ENCODE assay signal across 8 mouse cellular contexts in the genomic region with DNA sequence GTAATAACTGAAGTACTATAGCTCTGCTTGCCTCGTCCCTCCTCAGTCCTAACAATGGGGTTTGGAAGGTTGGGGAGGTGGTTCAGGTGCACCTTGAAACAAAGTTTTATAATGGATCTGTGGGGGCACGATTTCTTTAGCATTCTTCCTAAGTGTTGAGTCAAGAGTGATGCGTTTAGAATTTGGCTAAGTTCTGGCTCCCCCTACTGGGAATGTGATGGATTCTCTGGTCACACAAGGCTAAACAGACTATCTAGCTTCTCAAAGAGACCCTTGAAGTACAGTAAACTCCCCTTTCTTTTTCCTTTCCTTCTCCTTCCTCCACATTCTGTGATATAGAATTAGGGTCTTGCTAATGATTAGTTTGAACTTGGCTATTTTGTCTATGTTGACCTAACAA. TPM values are rescaled to one million over a fixed set of nuclear protein-coding genes. Genes with fewer than 3 reads are reported as not detected.
DNase-seq lines count a peak whose midpoint lies in the region; ATAC-seq and TF ChIP-seq lines count a peak whose summit lies in the region.

No protein-coding gene starts in this region.

- WGBS in forebrain, embryonic 14.5 days = 25% methylated on average over 3 of the region's 3 CpGs
- 23% methylated on average over 3 of the region's 3 CpGs for WGBS in forebrain, embryonic 13.5 days
- 24% methylated on average over 3 of the region's 3 CpGs for WGBS in liver, adult 2 months
- 31% methylated on average over 3 of the region's 3 CpGs for WGBS in forebrain, embryonic 12.5 days

- H3K36me3 ChIP-seq in forebrain, embryonic 14.5 days (ENCODE audit: control insufficient read depth, insufficient read depth, low read length) = peaks cover 14% of the 10 kb centered on the region
- H3K36me3 ChIP-seq in forebrain, embryonic 13.5 days (ENCODE audit: poor library complexity, severe bottlenecking) = peaks cover 18% of the 10 kb centered on the region
- peaks cover 11% of the 10 kb centered on the region for H3K36me3 ChIP-seq in liver, adult 2 months (ENCODE audit: control insufficient read depth, insufficient read depth, low read length)
- no peaks in the 10 kb centered on the region for H3K36me3 ChIP-seq in MEL (ENCODE audit: control insufficient read depth in 1 of 2, insufficient read depth in 2 of 2, low read length in 2 of 2)
- H3K36me3 ChIP-seq in forebrain, embryonic 12.5 days (replicated peaks) = peaks cover 10% of the 10 kb centered on the region

- no peaks in the 10 kb centered on the region for H3K4me1 ChIP-seq in forebrain, embryonic 14.5 days (ENCODE audit: control insufficient read depth, insufficient read depth, low read length)
- H3K4me1 ChIP-seq in forebrain, embryonic 13.5 days = no peaks in the 10 kb centered on the region
- H3K4me1 ChIP-seq in liver, adult 2 months (ENCODE audit: control insufficient read depth, insufficient read depth, low read length) = no peaks in the 10 kb centered on the region
- no peaks in the 10 kb centered on the region for H3K4me1 ChIP-seq in MEL (ENCODE audit: control insufficient read depth in 1 of 2, insufficient read depth in 2 of 2, low read length in 2 of 2)
- H3K4me1 ChIP-seq in forebrain, embryonic 12.5 days = no peaks in the 10 kb centered on the region

- TF ChIP-seq POLR2A in liver, adult 2 months (IDR thresholded peaks at IDR 0.05; ENCODE audit: extremely low read depth, insufficient read depth, low read length) = no peak
- no peak for TF ChIP-seq POLR2A in MEL (IDR thresholded peaks at IDR 0.05; ENCODE audit: control insufficient read depth in 1 of 2, insufficient read depth in 1 of 2, low read depth in 1 of 2, low read length in 2 of 2, poor library complexity in 1 of 2)

- no peaks in the 10 kb centered on the region for H3K79me2 ChIP-seq in liver, adult 2 months (ENCODE audit: control insufficient read depth, insufficient read depth, low read length)
- H3K79me2 ChIP-seq in MEL (ENCODE audit: control insufficient read depth, insufficient read depth, low read length, poor library complexity) = no peaks in the 10 kb centered on the region

- TF ChIP-seq RAD21 in MEL (IDR thresholded peaks at IDR 0.05; ENCODE audit: low read depth, low read length) = peak; percentile 81

- no peak overlapping the region for H3K4me3 ChIP-seq in forebrain, embryonic 14.5 days (ENCODE audit: low read depth, low read length)
- no peak overlapping the region for H3K4me3 ChIP-seq in forebrain, embryonic 13.5 days
- no peak overlapping the region for H3K4me3 ChIP-seq in liver, adult 2 months (ENCODE audit: insufficient read depth, low read depth, low read length)
- no peak overlapping the region for H3K4me3 ChIP-seq in MEL (ENCODE audit: control insufficient read depth in 1 of 2, insufficient read depth in 1 of 2, low read depth in 2 of 2, low read length in 2 of 2)
- H3K4me3 ChIP-seq in forebrain, embryonic 12.5 days (replicated peaks) = no peak overlapping the region

- ATAC-seq in forebrain, embryonic 14.5 days = no peak
- ATAC-seq in forebrain, embryonic 13.5 days = no peak
- ATAC-seq in erythroid progenitor cell, adult 5-6 weeks (replicated peaks; ENCODE audit: low FRiP score, poor library complexity, severe bottlenecking) = peak; percentile 74; the same call in 1 of the 2 replicates
- peak; percentile 79; the same call in 1 of the 2 replicates for ATAC-seq in megakaryocyte-erythroid progenitor cell, adult 5-6 weeks (replicated peaks; ENCODE audit: low FRiP score, low TSS enrichment, poor library complexity, severe bottlenecking)
- ATAC-seq in forebrain, embryonic 12.5 days (ENCODE audit: low FRiP score) = no peak

- no peak overlapping the region for H3K27ac ChIP-seq in forebrain, embryonic 14.5 days (ENCODE audit: low read depth, low read length)
- no peak overlapping the region for H3K27ac ChIP-seq in forebrain, embryonic 13.5 days
- no peak overlapping the region for H3K27ac ChIP-seq in liver, adult 2 months (replicated peaks; ENCODE audit: insufficient read depth, low read depth, low read length)
- H3K27ac ChIP-seq in MEL (ENCODE audit: control insufficient read depth, low read depth, low read length) = no peak overlapping the region
- no peak overlapping the region for H3K27ac ChIP-seq in forebrain, embryonic 12.5 days

- peak; percentile 75 for DNase-seq in forebrain, embryonic 14.5 days (ENCODE audit: low spot score)
- DNase-seq in liver, adult 2 months (ENCODE audit: extremely low read depth, low read depth, low spot score) = peak; percentile 39
- DNase-seq in liver (no peak), MEL (ENCODE audit: low read depth, low spot score) (peak; percentile 78)

- H3K27me3 ChIP-seq in forebrain, embryonic 14.5 days (replicated peaks; ENCODE audit: control insufficient read depth, insufficient read depth, low read length) = no peaks in the 10 kb centered on the region
- no peaks in the 10 kb centered on the region for H3K27me3 ChIP-seq in forebrain, embryonic 13.5 days
- no peaks in the 10 kb centered on the region for H3K27me3 ChIP-seq in liver, adult 2 months (ENCODE audit: control insufficient read depth, insufficient read depth, low read length)
- H3K27me3 ChIP-seq in MEL (ENCODE audit: control insufficient read depth in 1 of 2, insufficient read depth in 2 of 2, low read length in 2 of 2) = no peaks in the 10 kb centered on the region
- no peaks in the 10 kb centered on the region for H3K27me3 ChIP-seq in forebrain, embryonic 12.5 days

- TF ChIP-seq CTCF in liver, adult 2 months (IDR thresholded peaks at IDR 0.05; ENCODE audit: low read depth, low read length) = peak; percentile 57
- peak; percentile 44 to 89 (median 83) for TF ChIP-seq CTCF in MEL (IDR thresholded peaks at IDR 0.05 in 2 of 3, conservative IDR thresholded peaks at IDR 0.05 in 1 of 3; ENCODE audit: control insufficient read depth in 1 of 3, insufficient read depth in 1 of 3, low read depth in 2 of 3, low read length in 3 of 3, poor library complexity in 1 of 3, severe bottlenecking in 1 of 3)

- H3K4me2 ChIP-seq in forebrain, embryonic 14.5 days (ENCODE audit: low read length) = no peak overlapping the region
- no peak overlapping the region for H3K4me2 ChIP-seq in forebrain, embryonic 13.5 days
- H3K4me2 ChIP-seq in forebrain, embryonic 12.5 days = no peak overlapping the region

- TF ChIP-seq EP300 in MEL (IDR thresholded peaks at IDR 0.05; ENCODE audit: low read depth in 1 of 2, low read length in 2 of 2) = no peak

- H3K9me3 ChIP-seq in forebrain, embryonic 14.5 days (replicated peaks; ENCODE audit: control insufficient read depth, low read length) = no peaks in the 10 kb centered on the region
- no peaks in the 10 kb centered on the region for H3K9me3 ChIP-seq in forebrain, embryonic 13.5 days (replicated peaks)
- no peaks in the 10 kb centered on the region for H3K9me3 ChIP-seq in MEL (replicated peaks; ENCODE audit: insufficient read depth, low read length)
- no peaks in the 10 kb centered on the region for H3K9me3 ChIP-seq in forebrain, embryonic 12.5 days

- H3K9ac ChIP-seq in forebrain, embryonic 14.5 days (ENCODE audit: low read length) = no peak overlapping the region
- no peak overlapping the region for H3K9ac ChIP-seq in forebrain, embryonic 13.5 days
- no peak overlapping the region for H3K9ac ChIP-seq in liver, adult 2 months (ENCODE audit: low read depth, low read length)
- H3K9ac ChIP-seq in MEL (ENCODE audit: control insufficient read depth, low read depth, low read length, poor library complexity, severe bottlenecking) = no peak overlapping the region
- H3K9ac ChIP-seq in forebrain, embryonic 12.5 days = no peak overlapping the region

TF ChIP-seq in MEL, 35 proteins besides CTCF, POLR2A, EP300 and RAD21:
- TF ChIP-seq MYB (IDR thresholded peaks at IDR 0.05; ENCODE audit: low read depth, low read length) = no peak
- no peak for TF ChIP-seq USF2 (IDR thresholded peaks at IDR 0.05; ENCODE audit: borderline replicate concordance in 1 of 2, insufficient read depth in 1 of 2, low read depth in 1 of 2, low read length in 2 of 2)
- TF ChIP-seq SMC3 (IDR thresholded peaks at IDR 0.05; ENCODE audit: low read depth, low read length) = peak; percentile 79
- TF ChIP-seq ZC3H11A (IDR thresholded peaks at IDR 0.05; ENCODE audit: low read depth, low read length) = peak; percentile 75
- TF ChIP-seq E2F4 (IDR thresholded peaks at IDR 0.05; ENCODE audit: borderline replicate concordance, low read depth, low read length) = no peak
- 0 out of 2 replicates have a peak, but pooled peaks have one; percentile 47 for TF ChIP-seq ZNF384 (IDR thresholded peaks at IDR 0.05; ENCODE audit: low read depth, low read length)

RNA-seq across cellular contexts. Expression of a gene that starts 11.5 kb away (rescaled TPM):
- 41.7 and 51.2 TPM in 2 replicates for polyA plus RNA-seq in forebrain, embryonic 14.5 days (2014; fragmentation: Nextera tagmentation; extraction: Ambion mirVana)
- 56.6 and 59.0 TPM in 2 replicates for polyA plus RNA-seq in forebrain, embryonic 13.5 days (2015; fragmentation: Nextera tagmentation; extraction: Ambion mirVana)
- total RNA-seq in liver, adult 2 months (2014; rRNA removed) = 3.0 TPM in 2 replicates
- polyA plus RNA-seq in liver, adult 2 months (2012; rRNA removed) = 19.6 and 23.0 TPM in 2 replicates
- total RNA-seq in MEL (2012; rRNA removed) = 22.5 and 22.7 TPM in 2 replicates
- 100 to 1,000 TPM; 127 to 170 TPM for polyA plus RNA-seq in MEL (2012; ENCODE audit: insufficient read depth in 1 of 2, insufficient read length in 2 of 2, low read depth in 1 of 2, low replicate concordance in 2 of 2, missing spikeins in 1 of 2)
- 52.3 and 55.8 TPM in 2 replicates for total RNA-seq in erythroid progenitor cell, adult 5-6 weeks (2015; ENCODE audit: low replicate concordance)
- 33.1 and 42.1 TPM in 2 replicates for total RNA-seq in erythroid progenitor cell, adult 5-6 weeks (2017; ENCODE audit: low replicate concordance)
- total RNA-seq in megakaryocyte-erythroid progenitor cell, adult 5-6 weeks (2014; fragmentation: Nextera tagmentation) = 92.9 and 107 TPM in 2 replicates
- total RNA-seq in megakaryocyte-erythroid progenitor cell, adult 5-6 weeks (2017) = 31.5 and 35.4 TPM in 2 replicates
- polyA plus RNA-seq in forebrain, embryonic 12.5 days (2016; fragmentation: Nextera tagmentation; extraction: Ambion mirVana) = 82.6 and 97.6 TPM in 2 replicates

RNA-seq across cellular contexts. Expression of a gene that starts 28.3 kb away (rescaled TPM):
- 53.4 and 64.7 TPM in 2 replicates for polyA plus RNA-seq in forebrain, embryonic 14.5 days (2014; fragmentation: Nextera tagmentation; extraction: Ambion mirVana)
- polyA plus RNA-seq in forebrain, embryonic 13.5 days (2015; fragmentation: Nextera tagmentation; extraction: Ambion mirVana) = 75.1 and 79.3 TPM in 2 replicates
- 10.2 and 13.4 TPM in 2 replicates for total RNA-seq in liver, adult 2 months (2014; rRNA removed)
- polyA plus RNA-seq in liver, adult 2 months (2012; rRNA removed) = 13.1 and 14.8 TPM in 2 replicates
- total RNA-seq in MEL (2012; rRNA removed) = 24.3 and 25.9 TPM in 2 replicates
- 10 to 100 TPM in 1 of 2 experiments, not detected in 1; 49.2 TPM for polyA plus RNA-seq in MEL (2012; ENCODE audit: insufficient read depth in 1 of 2, insufficient read length in 2 of 2, low read depth in 1 of 2, low replicate concordance in 2 of 2, missing spikeins in 1 of 2)
- 58.4 and 77.1 TPM in 2 replicates for total RNA-seq in erythroid progenitor cell, adult 5-6 weeks (2015; ENCODE audit: low replicate concordance)
- total RNA-seq in erythroid progenitor cell, adult 5-6 weeks (2017; ENCODE audit: low replicate concordance) = 66.0 and 84.6 TPM in 2 replicates
- total RNA-seq in megakaryocyte-erythroid progenitor cell, adult 5-6 weeks (2014; fragmentation: Nextera tagmentation) = 25.0 and 25.9 TPM in 2 replicates
- 23.8 and 28.2 TPM in 2 replicates for total RNA-seq in megakaryocyte-erythroid progenitor cell, adult 5-6 weeks (2017)
- 70.9 and 78.6 TPM in 2 replicates for polyA plus RNA-seq in forebrain, embryonic 12.5 days (2016; fragmentation: Nextera tagmentation; extraction: Ambion mirVana)

Comparison
In these comparisons a context has a peak if more than half of its experiments do, and no peak if none do; other contexts are left out.
1. ATAC-seq: peak in erythroid progenitor cell, adult 5-6 weeks (single experiment) and megakaryocyte-erythroid progenitor cell, adult 5-6 weeks (single experiment); none in forebrain, embryonic 14.5 days (single experiment), forebrain, embryonic 13.5 days (single experiment) and forebrain, embryonic 12.5 days (single experiment).